In genomic region chr1:75381482-75382355, GRCm38 (mm10) we compare ENCODE assay signal across 8 mouse cellular contexts. TPM values are rescaled to one million over a fixed set of nuclear protein-coding genes. Genes with fewer than 3 reads are reported as not detected.
DNase-seq lines count a peak whose midpoint lies in the region; ATAC-seq and TF ChIP-seq lines count a peak whose summit lies in the region.

No protein-coding gene starts in this region.

- peak overlapping the region; percentile 72 for H3K9ac ChIP-seq in heart, postnatal 0 days (replicated peaks; ENCODE audit: low read depth, low read length)
- peak overlapping the region; percentile 51 for H3K9ac ChIP-seq in limb, embryonic 15.5 days
- H3K9ac ChIP-seq in neural tube, embryonic 15.5 days (replicated peaks): peak overlapping the region; percentile 85

- TF ChIP-seq EP300 in heart, postnatal 0 days (IDR thresholded peaks at IDR 0.05; ENCODE audit: low read depth): no peak

- peak overlapping the region; percentile 61 for H3K4me3 ChIP-seq in heart, postnatal 0 days (ENCODE audit: low read depth, low read length)
- H3K4me3 ChIP-seq in limb, embryonic 15.5 days: peak overlapping the region; percentile 62
- H3K4me3 ChIP-seq in neural tube, embryonic 15.5 days (replicated peaks): peak overlapping the region; percentile 66

- no peaks in the 10 kb centered on the region for H3K27me3 ChIP-seq in heart, postnatal 0 days (ENCODE audit: control insufficient read depth, insufficient read depth, low read length)
- peaks cover 23% of the 10 kb centered on the region for H3K27me3 ChIP-seq in limb, embryonic 15.5 days
- peaks cover 26% of the 10 kb centered on the region for H3K27me3 ChIP-seq in neural tube, embryonic 15.5 days (replicated peaks)

- WGBS in heart, postnatal 0 days: 6% methylated on average over 24 of the region's 60 CpGs
- 3% methylated on average over 48 of the region's 60 CpGs for WGBS in limb, embryonic 15.5 days
- 3% methylated on average over 38 of the region's 60 CpGs for WGBS in neural tube, embryonic 15.5 days

- H3K36me3 ChIP-seq in heart, postnatal 0 days (replicated peaks; ENCODE audit: control insufficient read depth, insufficient read depth, low read length): peaks cover 9% of the 10 kb centered on the region
- no peaks in the 10 kb centered on the region for H3K36me3 ChIP-seq in limb, embryonic 15.5 days
- no peaks in the 10 kb centered on the region for H3K36me3 ChIP-seq in neural tube, embryonic 15.5 days

- no peak for TF ChIP-seq CTCF in heart, postnatal 0 days (IDR thresholded peaks at IDR 0.05; ENCODE audit: low read depth)

- H3K4me1 ChIP-seq in heart, postnatal 0 days (ENCODE audit: control insufficient read depth, insufficient read depth): peaks cover 41% of the 10 kb centered on the region
- peaks cover 25% of the 10 kb centered on the region for H3K4me1 ChIP-seq in limb, embryonic 15.5 days
- H3K4me1 ChIP-seq in neural tube, embryonic 15.5 days: peaks cover 49% of the 10 kb centered on the region

- DNase-seq in layer of hippocampus, adult 9-11 months: peak; percentile 52
- no peak for DNase-seq in layer of hippocampus, adult 18-20 months (ENCODE audit: low spot score in 2 of 2)
- DNase-seq in MN1 (ENCODE audit: low spot score): peak; percentile 51
- no peak for DNase-seq in heart, postnatal 0 days (ENCODE audit: low spot score)
- no peak for DNase-seq in gastrocnemius, postnatal 25 days

- H3K27ac ChIP-seq in heart, postnatal 0 days (ENCODE audit: low read depth): peak overlapping the region; percentile 84
- peak overlapping the region; percentile 77 for H3K27ac ChIP-seq in limb, embryonic 15.5 days
- H3K27ac ChIP-seq in neural tube, embryonic 15.5 days (replicated peaks): peak overlapping the region; percentile 84

- no peaks in the 10 kb centered on the region for H3K9me3 ChIP-seq in heart, postnatal 0 days (replicated peaks; ENCODE audit: control insufficient read depth, low read length)
- H3K9me3 ChIP-seq in limb, embryonic 15.5 days: no peaks in the 10 kb centered on the region
- H3K9me3 ChIP-seq in neural tube, embryonic 15.5 days (replicated peaks): no peaks in the 10 kb centered on the region

- peak; percentile 25; the same call in 1 of the 2 replicates for ATAC-seq in common myeloid progenitor, adult 5-6 weeks (replicated peaks; ENCODE audit: low read depth, poor library complexity, severe bottlenecking)
- peak; percentile 36 for ATAC-seq in heart, postnatal 0 days (ENCODE audit: insufficient read depth, low read depth)
- ATAC-seq in limb, embryonic 15.5 days (ENCODE audit: insufficient number of reproducible peaks, low FRiP score, low TSS enrichment, low read depth): peak; percentile 49; the same call in 1 of the 2 replicates
- peak; percentile 71 for ATAC-seq in neural tube, embryonic 15.5 days (ENCODE audit: low FRiP score)

- peak overlapping the region; percentile 93 for H3K4me2 ChIP-seq in heart, postnatal 0 days (ENCODE audit: low read depth, low read length)
- peak overlapping the region; percentile 83 for H3K4me2 ChIP-seq in limb, embryonic 15.5 days
- peak overlapping the region; percentile 92 for H3K4me2 ChIP-seq in neural tube, embryonic 15.5 days

RNA-seq across cellular contexts. Expression of gene Speg, which starts 6.6 kb away (rescaled TPM):
- total RNA-seq in layer of hippocampus, adult 18-20 months (2021): 100 to 1,000 TPM; 168 to 178 TPM
- not detected in 2 replicates for total RNA-seq in common myeloid progenitor, adult 5-6 weeks (2017)
- total RNA-seq in heart, postnatal 0 days (2014; rRNA removed; ENCODE audit: low replicate concordance): 95.0 and 105 TPM in 2 replicates
- polyA plus RNA-seq in heart, postnatal 0 days (2015; fragmentation: Nextera tagmentation; extraction: Ambion mirVana): 26.8 and 30.2 TPM in 2 replicates
- 15.4 and 16.3 TPM in 2 replicates for polyA plus RNA-seq in limb, embryonic 15.5 days (2015; fragmentation: Nextera tagmentation; extraction: Ambion mirVana)
- 20.1 and 21.7 TPM in 2 replicates for polyA plus RNA-seq in neural tube, embryonic 15.5 days (2015; fragmentation: Nextera tagmentation; extraction: Ambion mirVana)
- total RNA-seq in gastrocnemius, postnatal 25 days (2021): 100 to 1,000 TPM; 200 to 244 TPM

RNA-seq across cellular contexts. Expression of gene Des, which starts 21.6 kb away (rescaled TPM):
- total RNA-seq in layer of hippocampus, adult 18-20 months (2021): under 1 TPM; 0.48 to 0.69 TPM
- total RNA-seq in common myeloid progenitor, adult 5-6 weeks (2017): not detected in 2 replicates
- total RNA-seq in heart, postnatal 0 days (2014; rRNA removed; ENCODE audit: low replicate concordance): 983 and 1,187 TPM in 2 replicates
- polyA plus RNA-seq in heart, postnatal 0 days (2015; fragmentation: Nextera tagmentation; extraction: Ambion mirVana): 601 and 639 TPM in 2 replicates
- 74.4 and 227 TPM in 2 replicates for polyA plus RNA-seq in limb, embryonic 15.5 days (2015; fragmentation: Nextera tagmentation; extraction: Ambion mirVana)
- polyA plus RNA-seq in neural tube, embryonic 15.5 days (2015; fragmentation: Nextera tagmentation; extraction: Ambion mirVana): 10.9 and 16.0 TPM in 2 replicates
- total RNA-seq in gastrocnemius, postnatal 25 days (2021): 1,000 to 10,000 TPM; 1,914 to 2,104 TPM

RNA-seq across cellular contexts. Expression of gene Gmppa, which starts 54.0 kb away (rescaled TPM):
- total RNA-seq in layer of hippocampus, adult 18-20 months (2021): 10 to 100 TPM; 66.4 to 69.1 TPM
- total RNA-seq in common myeloid progenitor, adult 5-6 weeks (2017): 61.7 and 73.9 TPM in 2 replicates
- total RNA-seq in heart, postnatal 0 days (2014; rRNA removed; ENCODE audit: low replicate concordance): 74.7 and 85.2 TPM in 2 replicates
- 47.4 and 55.9 TPM in 2 replicates for polyA plus RNA-seq in heart, postnatal 0 days (2015; fragmentation: Nextera tagmentation; extraction: Ambion mirVana)
- polyA plus RNA-seq in limb, embryonic 15.5 days (2015; fragmentation: Nextera tagmentation; extraction: Ambion mirVana): 94.6 and 97.0 TPM in 2 replicates
- 72.4 and 78.3 TPM in 2 replicates for polyA plus RNA-seq in neural tube, embryonic 15.5 days (2015; fragmentation: Nextera tagmentation; extraction: Ambion mirVana)
- total RNA-seq in gastrocnemius, postnatal 25 days (2021): 10 to 100 TPM; 32.0 to 37.2 TPM

Comparison
In these comparisons a context has a peak if more than half of its experiments do, and no peak if none do; other contexts are left out.
1. DNase-seq: peak in layer of hippocampus, adult 9-11 months (single experiment) and MN1 (single experiment); none in layer of hippocampus, adult 18-20 months (0 of 2), heart, postnatal 0 days (single experiment) and gastrocnemius, postnatal 25 days (single experiment).
2. RNA of gene Speg, which starts 6.6 kb away (total RNA-seq): 200 to 244 TPM in gastrocnemius, postnatal 25 days, 168 to 178 TPM in layer of hippocampus, adult 18-20 months and 95.0 to 105 TPM in heart, postnatal 0 days; not detected in common myeloid progenitor, adult 5-6 weeks; every median in the first group is over 10 times any median in the second.
3. RNA of gene Des, which starts 21.6 kb away (total RNA-seq): 1,914 to 2,104 TPM in gastrocnemius, postnatal 25 days and 983 to 1,187 TPM in heart, postnatal 0 days; 0.48 to 0.69 TPM in layer of hippocampus, adult 18-20 months and not detected in common myeloid progenitor, adult 5-6 weeks; every median in the first group is over 100 times any median in the second.
4. Peak in every context shown above with its lines, with median percentiles within 50 percentile points of each other: ATAC-seq, H3K27ac ChIP-seq, H3K4me2 ChIP-seq, H3K4me3 ChIP-seq and H3K9ac ChIP-seq.